Mouse (Mus musculus): ENCODE results near the gene Ubr4. TPM values are rescaled to one million over a fixed set of nuclear protein-coding genes. Genes with fewer than 3 reads are reported as not detected.

Ubr4 gene
- total and polyA plus RNA-seq, 3 experiments, result 81.9 to 270 (median 177) TPM

- Histone ChIP-seq H3K36me3 (ENCODE audit: control insufficient read depth in 1 of 2, insufficient read depth in 2 of 2, low read length in 2 of 2) (peaks cover 0 to 27% of the 10 kb centered on the region in 2 experiments; a peak in 3 of 4 replicates), H3K79me2 (ENCODE audit: control insufficient read depth, insufficient read depth, low read length, poor library complexity) (no peaks in the 10 kb centered on the region), H3K4me1 (ENCODE audit: control insufficient read depth in 1 of 2, insufficient read depth in 2 of 2, low read length in 2 of 2) (no peaks in the 10 kb centered on the region), H3K27me3 (ENCODE audit: control insufficient read depth in 1 of 2, insufficient read depth in 2 of 2, low read length in 2 of 2) (no peaks in the 10 kb centered on the region), H3K9ac (ENCODE audit: control insufficient read depth, low read depth, low read length, poor library complexity, severe bottlenecking) (no peak overlapping the region), H3K4me3 (ENCODE audit: control insufficient read depth in 1 of 2, insufficient read depth in 1 of 2, low read depth in 2 of 2, low read length in 2 of 2) (no peak overlapping the region), H3K9me3 (replicated peaks; ENCODE audit: insufficient read depth, low read length) (no peaks in the 10 kb centered on the region), H3K27ac (ENCODE audit: control insufficient read depth, low read depth, low read length) (no peak overlapping the region)
- peak; percentile 53 for DNase-seq (ENCODE audit: low read depth, low spot score)
- TF ChIP-seq EP300 (IDR thresholded peaks at IDR 0.05; ENCODE audit: low read depth in 1 of 2, low read length in 2 of 2) (no peak), ZNF384 (IDR thresholded peaks at IDR 0.05; ENCODE audit: low read depth, low read length) (0 out of 2 replicates have a peak, but pooled peaks have one; percentile 25), GATA1 (IDR thresholded peaks at IDR 0.05; ENCODE audit: low read depth, low read length) (peak; percentile 19; the same call in 1 of the 2 replicates)
Observed at GRCm38 (mm10) chr4:139446731-139447675, 94.6 kb downstream of the Ubr4 start.

DNA sequence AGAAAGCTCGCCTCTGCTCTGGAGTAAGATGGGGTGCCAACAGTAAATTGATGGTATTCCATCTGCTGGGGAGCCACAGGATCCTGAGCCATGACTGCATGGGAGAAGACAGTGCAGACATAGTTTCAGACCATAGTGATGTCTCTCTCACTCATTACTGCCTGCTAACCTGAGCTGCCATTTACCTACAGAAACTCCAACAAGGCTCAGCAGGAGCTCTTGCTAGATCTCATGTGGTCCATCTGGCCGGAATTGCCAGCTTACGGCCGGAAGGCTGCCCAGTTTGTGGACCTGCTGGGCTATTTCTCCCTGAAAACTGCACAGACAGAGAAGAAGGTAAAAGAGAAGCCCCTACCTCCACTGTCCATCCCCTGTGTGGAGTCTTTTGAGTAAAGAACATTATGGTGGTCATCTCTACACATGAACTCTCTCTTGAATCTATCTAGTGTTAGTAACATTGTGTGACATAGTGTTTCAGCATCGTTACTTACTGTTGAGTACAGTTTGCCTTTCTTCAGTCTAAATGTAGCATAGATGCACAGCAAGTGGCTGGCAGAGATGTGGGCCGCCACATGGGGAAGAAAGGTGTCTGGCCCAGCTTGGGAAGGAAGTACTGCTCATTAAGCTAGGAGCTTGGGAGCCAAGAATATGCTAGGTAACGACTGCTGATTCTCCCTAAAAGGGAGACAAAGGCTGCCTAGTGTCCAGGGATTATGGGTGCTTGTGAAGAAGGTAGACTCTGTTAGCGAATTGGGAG, 100.7 kb downstream of the Ubr4 start:
- no peaks in the 10 kb centered on the region for H3K79me2 ChIP-seq (ENCODE audit: control insufficient read depth, insufficient read depth, low read length, poor library complexity)
- DNase-seq (ENCODE audit: low read depth, low spot score), result no peak
- H3K27ac ChIP-seq (ENCODE audit: control insufficient read depth, low read depth, low read length), result no peak overlapping the region
- TF ChIP-seq HCFC1 (IDR thresholded peaks at IDR 0.05; ENCODE audit: low read depth, low read length) (no peak), EP300 (IDR thresholded peaks at IDR 0.05; ENCODE audit: low read depth in 1 of 2, low read length in 2 of 2) (no peak), TCF12 (IDR thresholded peaks at IDR 0.05; ENCODE audit: low read depth, low read length) (no peak)
- peaks cover 0 to 29% of the 10 kb centered on the region in 2 experiments; a peak in 2 of 4 replicates for H3K36me3 ChIP-seq (ENCODE audit: control insufficient read depth in 1 of 2, insufficient read depth in 2 of 2, low read length in 2 of 2)
- no peaks in the 10 kb centered on the region for H3K9me3 ChIP-seq (replicated peaks; ENCODE audit: insufficient read depth, low read length)
- H3K9ac ChIP-seq (ENCODE audit: control insufficient read depth, low read depth, low read length, poor library complexity, severe bottlenecking), result no peak overlapping the region
- H3K27me3 ChIP-seq (ENCODE audit: control insufficient read depth in 1 of 2, insufficient read depth in 2 of 2, low read length in 2 of 2), result no peaks in the 10 kb centered on the region
- no peaks in the 10 kb centered on the region for H3K4me1 ChIP-seq (ENCODE audit: control insufficient read depth in 1 of 2, insufficient read depth in 2 of 2, low read length in 2 of 2)
- H3K4me3 ChIP-seq (ENCODE audit: control insufficient read depth in 1 of 2, insufficient read depth in 1 of 2, low read depth in 2 of 2, low read length in 2 of 2), result no peak overlapping the region

DNA sequence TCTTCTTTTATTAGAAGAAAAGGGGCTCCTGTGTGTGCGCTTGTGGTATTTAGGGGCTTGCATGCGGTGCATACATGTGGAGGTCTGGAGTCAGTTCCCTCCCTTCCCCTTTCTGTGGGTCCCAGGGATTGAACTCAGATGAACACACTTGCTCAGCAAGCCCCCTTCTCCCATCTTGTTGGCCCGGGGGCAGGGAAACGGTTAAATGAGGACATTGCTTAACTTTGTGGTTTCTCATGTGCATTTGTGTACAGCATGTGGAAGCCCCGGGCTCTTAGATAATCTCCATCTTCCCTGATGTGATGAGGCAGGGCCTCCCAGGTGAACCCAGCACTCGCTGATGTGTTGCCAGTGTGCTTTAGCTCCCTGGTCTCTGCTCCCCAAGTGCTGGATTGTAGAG, 101.9 kb downstream of the Ubr4 start:
- Histone ChIP-seq H3K9me3 (replicated peaks; ENCODE audit: insufficient read depth, low read length) (no peaks in the 10 kb centered on the region), H3K27ac (ENCODE audit: control insufficient read depth, low read depth, low read length) (no peak overlapping the region), H3K9ac (ENCODE audit: control insufficient read depth, low read depth, low read length, poor library complexity, severe bottlenecking) (no peak overlapping the region), H3K4me3 (ENCODE audit: control insufficient read depth in 1 of 2, insufficient read depth in 1 of 2, low read depth in 2 of 2, low read length in 2 of 2) (no peak overlapping the region), H3K27me3 (ENCODE audit: control insufficient read depth in 1 of 2, insufficient read depth in 2 of 2, low read length in 2 of 2) (no peaks in the 10 kb centered on the region), H3K79me2 (ENCODE audit: control insufficient read depth, insufficient read depth, low read length, poor library complexity) (no peaks in the 10 kb centered on the region), H3K4me1 (ENCODE audit: control insufficient read depth in 1 of 2, insufficient read depth in 2 of 2, low read length in 2 of 2) (no peaks in the 10 kb centered on the region), H3K36me3 (ENCODE audit: control insufficient read depth in 1 of 2, insufficient read depth in 2 of 2, low read length in 2 of 2) (peaks cover 0 to 28% of the 10 kb centered on the region in 2 experiments; a peak in 2 of 4 replicates)
- no peak for TF ChIP-seq JUND (IDR thresholded peaks at IDR 0.05; ENCODE audit: low read depth, low read length)
- TF ChIP-seq TBP (IDR thresholded peaks at IDR 0.05; ENCODE audit: low read depth, low read length), result no peak
- no peak for DNase-seq (ENCODE audit: low read depth, low spot score)

Measured in MEL (cell line).